Mouse (Mus musculus) 3T3-L1 (cell line): ENCODE results near the gene Dld.
A peak's percentile ranks its signal among the peaks of the same experiment; 100 is the strongest.

Experiments
- DNase-seq: peaks from one replicate; pipeline ENCODE4 v3.0.0-alpha.2; 2015; ENCODE audit warnings: low read depth, low spot score

Gene Dld

GRCm38 (mm10) chr12:31350944-31351928 is at the start of gene Dld:
Dld (minus strand) TSS chr12:31351453.
- DNase-seq, result peak; percentile 97

- no peak for DNase-seq
Observed at GRCm38 (mm10) chr12:31400821-31401220, 49.6 kb upstream of the Dld start.

- DNase-seq, result no peak
Observed at GRCm38 (mm10) chr12:31397709-31398108, 46.5 kb upstream of the Dld start.

- DNase-seq, result no peak
Observed at GRCm38 (mm10) chr12:31395895-31396294, 44.6 kb upstream of the Dld start.

GRCm38 (mm10) chr12:31391696-31392095 is 40.4 kb upstream of the Dld start:
- no peak for DNase-seq

- no peak for DNase-seq
Observed at GRCm38 (mm10) chr12:31390571-31390970, 39.3 kb upstream of the Dld start, which contains the start of gene Slc26a3. Slc26a3 (plus strand) TSS chr12:31390871.

- no peak for DNase-seq
Observed at GRCm38 (mm10) chr12:31387303-31387702, 36.0 kb upstream of the Dld start.

GRCm38 (mm10) chr12:31382451-31382850 is 31.2 kb upstream of the Dld start:
- DNase-seq, result no peak

- no peak for DNase-seq
Observed at GRCm38 (mm10) chr12:31380878-31381277, 29.6 kb upstream of the Dld start.

- DNase-seq, result no peak
Observed at GRCm38 (mm10) chr12:31377241-31377640, 26.0 kb upstream of the Dld start.

- DNase-seq, result peak; percentile 69
Observed at GRCm38 (mm10) chr12:31376326-31376950, 25.2 kb upstream of the Dld start.

- peak; percentile 17 for DNase-seq
Observed at GRCm38 (mm10) chr12:31375283-31375615, 24.0 kb upstream of the Dld start.

- DNase-seq, result peak; percentile 96
Observed at GRCm38 (mm10) chr12:31374603-31375282, 23.5 kb upstream of the Dld start.

GRCm38 (mm10) chr12:31369656-31370055 is 18.4 kb upstream of the Dld start:
- no peak for DNase-seq

- no peak for DNase-seq
Observed at GRCm38 (mm10) chr12:31369118-31369517, 17.9 kb upstream of the Dld start.

GRCm38 (mm10) chr12:31367721-31368120 is 16.5 kb upstream of the Dld start:
- no peak for DNase-seq

GRCm38 (mm10) chr12:31366428-31366827 is 15.2 kb upstream of the Dld start:
- DNase-seq, result no peak

GRCm38 (mm10) chr12:31350191-31350943 is 886 bp downstream of the Dld start:
- DNase-seq, result peak; percentile 41

- no peak for DNase-seq
Observed at GRCm38 (mm10) chr12:31333261-31333660, 18.0 kb downstream of the Dld start.

GRCm38 (mm10) chr12:31327139-31327538 is 24.1 kb downstream of the Dld start:
- no peak for DNase-seq

GRCm38 (mm10) chr12:31323136-31323695 is 28.0 kb downstream of the Dld start:
- no peak for DNase-seq
